1 mouse cellular context compared by ENCODE assay signal in the genomic region with DNA sequence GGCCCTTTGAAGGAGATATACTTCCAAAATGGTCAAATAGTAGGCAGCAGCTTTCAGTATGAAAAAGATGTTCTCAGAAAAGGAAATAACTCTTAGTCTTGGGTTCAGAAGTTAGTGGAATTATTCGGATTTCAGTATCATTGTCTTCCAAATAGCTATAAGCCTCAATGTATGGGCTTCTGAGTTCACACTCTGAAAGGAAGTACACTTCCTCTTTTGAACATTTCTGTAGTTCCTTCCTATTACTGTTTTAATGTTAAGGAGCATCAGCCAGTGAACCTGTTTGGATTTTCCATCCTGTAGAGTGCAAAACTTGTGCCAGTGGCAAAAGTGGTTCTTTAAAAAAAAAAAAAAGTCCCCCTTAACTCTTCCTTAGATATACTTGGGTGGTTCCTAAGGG.
TF ChIP-seq lines count a peak whose summit lies in the region.

No protein-coding gene starts in this region.

TF ChIP-seq in MEL, 35 proteins besides CTCF, POLR2A, EP300 and RAD21:
- no peak for TF ChIP-seq NELFE (IDR thresholded peaks at IDR 0.05; ENCODE audit: low read depth, low read length)
